9 mouse cellular contexts compared by ENCODE assay signal in genomic region chr10:84759511-84760117, GRCm38 (mm10). TPM values are rescaled to one million over a fixed set of nuclear protein-coding genes. Genes with fewer than 3 reads are reported as not detected.
DNase-seq lines count a peak whose midpoint lies in the region; ATAC-seq and TF ChIP-seq lines count a peak whose summit lies in the region.
"Had no signal": no experiment of that assay in that cellular context is flagged by ENCODE, and none has a peak within 500 bp of the region (broad histone marks: within the 10 kb centered on the region; RNA-seq: fewer than 3 reads in every experiment).

No protein-coding gene starts in this region.

- in situ Hi-C loops in ES-E14 (cut with MboI; ENCODE audit: low sequenced_read_pairs in 2 of 2, unreplicated experiment in 2 of 2), result no loop called here

- no peaks in the 10 kb centered on the region for H3K36me3 ChIP-seq in heart, embryonic 11.5 days (ENCODE audit: control insufficient read depth, insufficient read depth, low read length)
- H3K36me3 ChIP-seq in ES-E14 (ENCODE audit: control insufficient read depth, insufficient read depth, low read length, poor library complexity, severe bottlenecking), result no peaks in the 10 kb centered on the region
- H3K36me3 ChIP-seq in hindbrain, embryonic 10.5 days, result peaks cover 35% of the 10 kb centered on the region
- no peaks in the 10 kb centered on the region for H3K36me3 ChIP-seq in midbrain, embryonic 13.5 days

- H3K9ac ChIP-seq in heart, embryonic 11.5 days (ENCODE audit: low read depth, low read length), result peak overlapping the region; percentile 2; the same call in 1 of the 2 replicates
- H3K9ac ChIP-seq in ES-E14 (ENCODE audit: insufficient read depth, low read depth, low read length, poor library complexity, severe bottlenecking), result no peak overlapping the region
- H3K9ac ChIP-seq in midbrain, embryonic 13.5 days (replicated peaks), result peak overlapping the region; percentile 74
- H3K9ac ChIP-seq: liver, embryonic 14.5 days had no signal

- peak overlapping the region; percentile 66 for H3K4me2 ChIP-seq in heart, embryonic 11.5 days
- H3K4me2 ChIP-seq in midbrain, embryonic 13.5 days (replicated peaks), result peak overlapping the region; percentile 78

- no peak for DNase-seq in heart, adult 9 months (ENCODE audit: low spot score in 2 of 2)
- DNase-seq in ES-E14 (ENCODE audit: low read depth, low spot score), result peak; percentile 28
- peak; percentile 60 for DNase-seq in hindbrain, embryonic 10.5 days (ENCODE audit: low spot score)
- DNase-seq in urinary bladder, postnatal 36 days (ENCODE audit: low spot score in 2 of 2), result no peak
- no peak for DNase-seq in thymus, postnatal 36 days
- DNase-seq in layer of hippocampus, postnatal 36 days, result no peak

- 5% methylated on average over 16 of the region's 16 CpGs for WGBS in heart, embryonic 11.5 days (ENCODE audit: insufficient replicate concordance)
- 2% methylated on average over 16 of the region's 16 CpGs for WGBS in hindbrain, embryonic 10.5 days
- 2% methylated on average over 16 of the region's 16 CpGs for WGBS in midbrain, embryonic 13.5 days

- peak overlapping the region; percentile 40 for H3K4me3 ChIP-seq in heart, embryonic 11.5 days (ENCODE audit: low read depth, low read length)
- H3K4me3 ChIP-seq in ES-E14 (ENCODE audit: insufficient read depth in 1 of 2, low read depth in 1 of 2, low read length in 2 of 2, poor library complexity in 1 of 2, severe bottlenecking in 1 of 2), result peak overlapping the region; percentile 35 to 38; a peak in 2 of 4 replicates
- H3K4me3 ChIP-seq in hindbrain, embryonic 10.5 days, result peak overlapping the region; percentile 77
- peak overlapping the region; percentile 46 for H3K4me3 ChIP-seq in midbrain, embryonic 13.5 days (replicated peaks)

- peaks cover 25% of the 10 kb centered on the region for H3K4me1 ChIP-seq in heart, embryonic 11.5 days (ENCODE audit: control insufficient read depth, insufficient read depth, low read length)
- peaks cover 0 to 15% of the 10 kb centered on the region in 2 experiments; a peak in 2 of 4 replicates for H3K4me1 ChIP-seq in ES-E14 (ENCODE audit: control insufficient read depth in 2 of 2, insufficient read depth in 2 of 2, low read length in 2 of 2, poor library complexity in 1 of 2)
- peaks cover 79% of the 10 kb centered on the region for H3K4me1 ChIP-seq in hindbrain, embryonic 10.5 days (replicated peaks)
- H3K4me1 ChIP-seq in midbrain, embryonic 13.5 days (replicated peaks), result peaks cover 81% of the 10 kb centered on the region

- H3K27me3 ChIP-seq in heart, embryonic 11.5 days (ENCODE audit: control insufficient read depth, insufficient read depth, low read length), result peaks cover 91% of the 10 kb centered on the region
- peaks cover 70% of the 10 kb centered on the region for H3K27me3 ChIP-seq in hindbrain, embryonic 10.5 days (ENCODE audit: insufficient read depth, poor library complexity, severe bottlenecking)
- H3K27me3 ChIP-seq in midbrain, embryonic 13.5 days, result peaks cover 31% of the 10 kb centered on the region

- ATAC-seq in heart, embryonic 11.5 days (replicated peaks; ENCODE audit: insufficient number of reproducible peaks, low FRiP score, low TSS enrichment), result no peak
- 0 out of 2 replicates have a peak, but pooled peaks have one; percentile 0 for ATAC-seq in midbrain, embryonic 13.5 days

- no peak overlapping the region for H3K27ac ChIP-seq in heart, embryonic 11.5 days (ENCODE audit: low read depth, low read length)
- H3K27ac ChIP-seq in ES-E14 (ENCODE audit: insufficient read depth, low read depth, low read length, poor library complexity, severe bottlenecking), result no peak overlapping the region
- peak overlapping the region; percentile 94 for H3K27ac ChIP-seq in hindbrain, embryonic 10.5 days
- H3K27ac ChIP-seq in midbrain, embryonic 13.5 days, result peak overlapping the region; percentile 92
- H3K27ac ChIP-seq: liver, embryonic 14.5 days had no signal

- H3K9me3 ChIP-seq in heart, embryonic 11.5 days (replicated peaks; ENCODE audit: control insufficient read depth, low read length), result no peaks in the 10 kb centered on the region
- H3K9me3 ChIP-seq in ES-E14 (ENCODE audit: control insufficient read depth, insufficient read depth, low read depth, low read length), result no peaks in the 10 kb centered on the region
- no peaks in the 10 kb centered on the region for H3K9me3 ChIP-seq in hindbrain, embryonic 10.5 days
- no peaks in the 10 kb centered on the region for H3K9me3 ChIP-seq in midbrain, embryonic 13.5 days

TF ChIP-seq in ES-E14, 5 proteins besides CTCF, POLR2A, EP300 and RAD21:
- no peak for TF ChIP-seq MAFK (IDR thresholded peaks at IDR 0.05; ENCODE audit: insufficient read depth, low read depth, low read length)
- no peak for TF ChIP-seq HCFC1 (IDR thresholded peaks at IDR 0.05; ENCODE audit: borderline replicate concordance, insufficient read depth, low read length)
- TF ChIP-seq ZNF384 (IDR thresholded peaks at IDR 0.05; ENCODE audit: low read depth, low read length), result no peak
- no peak for TF ChIP-seq CHD2 (IDR thresholded peaks at IDR 0.05; ENCODE audit: low read depth, low read length)
- TF ChIP-seq ZC3H11A (IDR thresholded peaks at IDR 0.05; ENCODE audit: borderline replicate concordance, low read depth, low read length), result no peak

RNA-seq across cellular contexts. Expression of gene Rfx4, which starts 3.8 kb away (rescaled TPM):
- polyA plus RNA-seq in heart, embryonic 11.5 days (2014; fragmentation: Nextera tagmentation; extraction: Ambion mirVana), result not detected in 2 replicates
- total RNA-seq in ES-E14 (2012; rRNA removed), result 0.85 and 1.2 TPM in 2 replicates
- polyA plus RNA-seq in hindbrain, embryonic 10.5 days (2016; fragmentation: Nextera tagmentation; extraction: Ambion mirVana), result 49.2 and 66.6 TPM in 2 replicates
- 29.0 and 34.3 TPM in 2 replicates for polyA plus RNA-seq in midbrain, embryonic 13.5 days (2015; fragmentation: Nextera tagmentation; extraction: Ambion mirVana)
- 10 to 100 TPM; 11.1 to 11.2 TPM for total RNA-seq in layer of hippocampus, postnatal 36 days (2021)
- polyA plus RNA-seq: liver, embryonic 14.5 days had no signal

Comparison
In these comparisons a context has a peak if more than half of its experiments do, and no peak if none do; other contexts are left out.
1. H3K27ac ChIP-seq: peak in hindbrain, embryonic 10.5 days (single experiment) and midbrain, embryonic 13.5 days (single experiment); none in heart, embryonic 11.5 days (single experiment) and ES-E14 (single experiment).
2. DNase-seq: peak in ES-E14 (single experiment) and hindbrain, embryonic 10.5 days (single experiment); none in heart, adult 9 months (0 of 2), urinary bladder, postnatal 36 days (0 of 2), thymus, postnatal 36 days (0 of 2) and layer of hippocampus, postnatal 36 days (0 of 2).
3. RNA of gene Rfx4, which starts 3.8 kb away (polyA plus RNA-seq): 49.2 to 66.6 TPM in hindbrain, embryonic 10.5 days and 29.0 to 34.3 TPM in midbrain, embryonic 13.5 days; not detected in heart, embryonic 11.5 days; every median in the first group is over 10 times any median in the second.
4. Peak in every context shown above with its lines, with median percentiles within 50 percentile points of each other: H3K4me3 ChIP-seq.